Mouse (Mus musculus): ENCODE results near the gene Cldn9. TPM values are rescaled to one million over a fixed set of nuclear protein-coding genes. Genes with fewer than 3 reads are reported as not detected.

Gene Cldn9
- total RNA-seq (2015; ENCODE audit: low replicate concordance) (not detected in 2 replicates), total RNA-seq (2017; ENCODE audit: low replicate concordance) (not detected in 2 replicates)

GRCm38 (mm10) chr17:23683856-23684672, at the start of gene Cldn9:
Gene Cldn9, minus strand, starts transcription at chr17:23684026.
- ATAC-seq (replicated peaks; ENCODE audit: low FRiP score, poor library complexity, severe bottlenecking) = no peak

DNA sequence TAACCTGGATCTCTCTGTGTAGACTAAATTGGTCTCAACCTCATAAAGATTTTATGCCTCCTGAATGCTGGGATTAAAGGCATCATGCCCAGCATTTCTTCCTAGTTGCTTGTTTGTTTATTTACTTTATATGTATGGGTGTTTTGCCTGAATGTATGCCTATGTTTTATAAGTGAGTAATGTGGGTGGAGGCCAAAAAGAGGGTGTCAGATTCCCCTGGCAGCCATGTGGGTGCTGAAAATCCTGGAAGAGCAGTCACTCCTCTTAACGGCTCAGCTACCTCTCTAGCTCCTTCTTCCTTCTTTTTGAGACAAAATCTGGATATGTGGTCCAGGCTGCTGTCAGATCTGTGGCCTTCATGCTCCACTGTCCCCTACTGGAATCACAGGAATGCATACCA, 46.6 kb upstream of the Cldn9 start:
- no peak for ATAC-seq (replicated peaks; ENCODE audit: low FRiP score, poor library complexity, severe bottlenecking)

DNA sequence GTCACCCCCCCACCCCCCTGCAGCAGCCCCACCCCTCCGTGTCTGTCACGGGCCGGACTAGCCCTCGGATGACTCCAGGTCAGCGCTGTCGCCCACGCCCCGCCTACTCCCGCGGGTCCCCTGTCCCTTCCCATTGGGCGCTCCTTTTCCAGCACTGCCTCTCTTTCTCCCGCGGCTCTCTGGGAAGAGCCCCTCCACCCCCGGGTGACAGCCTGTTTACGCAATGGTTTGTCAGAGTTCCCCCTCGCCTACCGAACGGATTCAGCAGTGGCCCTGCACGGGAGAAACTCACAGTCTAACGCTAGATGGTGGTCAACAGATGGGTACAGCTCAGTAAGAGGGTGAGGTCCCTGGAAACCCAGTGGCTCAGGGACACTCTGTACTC, 42.9 kb upstream of the Cldn9 start:
- peak; percentile 63 for ATAC-seq (replicated peaks; ENCODE audit: low FRiP score, poor library complexity, severe bottlenecking)

DNA sequence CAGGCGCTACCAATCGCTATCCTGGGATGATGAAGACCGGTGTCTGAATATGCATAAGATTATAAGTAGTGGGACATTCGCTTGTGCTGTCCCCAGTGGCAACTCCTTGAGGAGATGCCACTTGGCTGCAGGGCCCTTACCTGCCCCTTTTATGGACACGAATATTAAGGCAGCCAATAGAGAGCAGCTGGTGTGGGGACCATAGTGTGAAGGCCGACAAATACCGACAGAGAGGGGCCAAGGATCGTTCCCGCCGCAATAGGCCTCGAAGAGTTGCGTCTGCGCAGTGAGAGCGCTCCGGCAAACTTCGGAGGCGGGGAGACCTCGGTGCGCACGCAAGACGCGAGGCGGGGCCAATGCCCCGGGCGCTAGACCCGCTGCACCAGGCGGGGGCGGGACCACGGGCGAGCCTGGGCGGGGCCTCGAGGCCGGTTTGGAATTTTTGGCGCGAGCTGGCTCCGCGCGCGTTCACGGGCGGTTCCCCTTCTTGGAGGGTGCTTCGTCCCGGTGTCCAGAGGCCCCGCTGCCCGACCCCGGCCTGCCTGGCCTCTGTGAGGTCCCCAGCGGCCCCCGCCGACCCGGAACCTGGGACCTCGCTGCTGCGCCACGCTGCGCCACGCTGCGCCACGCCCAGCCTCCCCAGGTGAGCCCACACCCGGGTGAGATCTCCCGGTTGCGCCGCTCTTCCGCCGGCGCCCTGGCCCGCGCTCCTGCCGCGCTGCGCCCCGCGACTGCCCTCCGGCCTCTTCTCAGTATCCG, 42.4 kb upstream of the Cldn9 start, which contains the start of gene Pkmyt1:
Gene Pkmyt1 (plus strand): TSS at position 338 of the 759 bp plus-strand sequence.
- ATAC-seq (replicated peaks; ENCODE audit: low FRiP score, poor library complexity, severe bottlenecking) = peak; percentile 93

- ATAC-seq (replicated peaks; ENCODE audit: low FRiP score, poor library complexity, severe bottlenecking) = no peak
Observed at GRCm38 (mm10) chr17:23725477-23725876, 41.7 kb upstream of the Cldn9 start.

DNA sequence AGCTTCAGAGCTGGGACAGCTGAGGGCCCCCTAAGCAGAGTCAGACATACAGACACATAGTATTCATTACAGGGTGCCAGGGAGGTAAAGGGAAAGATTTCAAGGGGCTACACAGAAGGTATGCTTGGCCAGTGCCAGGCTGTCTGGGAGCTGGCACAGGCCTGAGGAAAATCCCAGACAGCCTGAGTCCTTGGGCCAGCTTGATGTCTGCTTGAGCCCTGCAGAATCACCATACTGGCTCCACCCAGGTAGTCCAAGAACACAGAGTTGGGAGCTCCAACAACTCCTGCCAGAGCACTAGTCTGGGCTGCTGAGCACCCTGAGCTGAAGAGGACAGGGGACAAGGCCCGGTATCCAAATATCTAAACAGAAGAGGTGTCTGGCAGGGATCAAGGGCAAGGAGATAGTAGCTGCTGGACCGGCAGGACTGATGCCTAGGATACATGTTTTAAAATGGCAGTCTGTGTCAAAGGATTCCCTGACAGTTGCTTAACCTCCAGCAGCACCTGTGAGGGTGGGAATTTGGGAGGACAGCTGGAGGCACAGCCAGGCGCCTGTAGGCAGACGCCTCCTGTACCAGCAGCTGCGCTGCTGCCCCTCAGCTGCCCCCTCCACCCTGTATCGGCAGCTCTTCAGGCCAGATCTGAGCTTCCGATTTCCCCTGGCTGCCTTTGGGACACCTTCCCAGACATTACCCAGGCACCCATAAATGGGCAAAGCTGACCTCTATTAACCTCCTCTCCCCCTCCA, 38.7 kb upstream of the Cldn9 start, which contains the start of gene 1520401A03Rik:
Gene 1520401A03Rik (minus strand): TSS at position 408 of the 750 bp plus-strand sequence.
- ATAC-seq (replicated peaks; ENCODE audit: low FRiP score, poor library complexity, severe bottlenecking) = no peak

GRCm38 (mm10) chr17:23721886-23722285, 38.1 kb upstream of the Cldn9 start:
- no peak for ATAC-seq (replicated peaks; ENCODE audit: low FRiP score, poor library complexity, severe bottlenecking)

DNA sequence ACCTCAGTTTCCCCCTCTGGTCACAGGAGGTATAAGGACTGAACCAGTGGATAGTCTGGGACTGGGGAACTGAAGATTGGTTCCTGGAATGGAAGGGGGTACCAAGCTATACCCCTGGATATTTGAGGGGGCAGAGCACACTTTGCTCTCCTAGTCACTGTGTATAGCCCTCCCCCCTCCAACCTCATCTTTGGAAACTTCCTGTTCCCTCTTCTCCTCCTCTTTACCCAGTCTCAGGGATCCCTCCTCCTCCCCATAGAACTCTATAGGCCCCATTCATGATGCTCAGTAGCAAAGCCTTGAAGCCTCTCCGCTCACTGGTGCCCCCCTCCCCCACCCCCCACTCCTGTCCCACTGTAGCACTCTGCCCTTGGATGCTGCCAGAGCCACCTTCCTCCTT, 35.6 kb upstream of the Cldn9 start:
- no peak for ATAC-seq (replicated peaks; ENCODE audit: low FRiP score, poor library complexity, severe bottlenecking)

GRCm38 (mm10) chr17:23717003-23717402, 33.2 kb upstream of the Cldn9 start:
- no peak for ATAC-seq (replicated peaks; ENCODE audit: low FRiP score, poor library complexity, severe bottlenecking)

DNA sequence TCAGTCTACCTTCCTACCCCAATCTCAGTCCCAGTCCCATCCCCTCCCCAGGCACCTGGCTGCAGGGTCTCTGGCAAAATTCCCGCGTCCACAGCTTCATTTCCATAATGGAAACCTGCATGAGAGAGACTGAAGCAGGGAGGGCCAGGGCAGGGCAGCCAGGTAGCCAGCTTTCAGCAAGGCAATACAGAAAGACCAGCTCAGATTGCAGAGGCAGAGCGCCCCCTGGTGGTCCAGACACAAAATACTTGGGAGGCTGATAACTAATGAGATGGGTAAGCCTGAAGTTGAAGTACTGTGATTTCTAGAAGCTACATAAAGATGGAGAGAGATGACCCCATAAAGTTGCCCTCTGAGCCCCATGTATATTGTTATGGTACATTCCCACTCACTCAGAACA, 22.4 kb upstream of the Cldn9 start:
- peak; percentile 74 for ATAC-seq (replicated peaks; ENCODE audit: low FRiP score, poor library complexity, severe bottlenecking)

DNA sequence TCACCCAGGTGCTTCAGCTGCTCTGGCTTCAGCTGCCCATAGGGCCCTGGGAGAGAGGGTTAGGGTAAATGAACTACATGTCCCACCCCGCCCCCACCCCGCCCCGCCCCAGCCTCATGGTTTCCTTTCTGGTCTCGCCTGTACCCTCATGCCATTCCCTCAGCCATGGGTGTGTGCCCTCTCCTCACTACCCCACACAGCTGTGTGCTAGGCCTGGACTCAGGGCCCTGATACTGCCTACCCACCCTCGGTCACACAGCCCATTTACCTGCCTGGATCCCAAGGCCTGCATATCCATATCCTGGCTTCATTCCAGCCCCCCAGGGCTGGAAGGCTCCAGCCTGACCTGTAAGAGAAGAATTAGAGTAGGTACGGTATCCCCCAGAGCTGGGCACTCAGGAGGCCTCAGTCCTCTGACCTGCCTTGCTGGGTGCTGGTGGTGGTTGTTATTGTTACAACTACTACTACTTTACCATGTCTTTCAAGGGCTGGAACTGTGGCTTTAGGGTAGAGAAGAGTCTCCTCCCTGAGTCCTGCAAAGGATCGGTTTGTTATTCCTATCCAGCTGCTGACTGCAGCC, 21.8 kb upstream of the Cldn9 start:
- no peak for ATAC-seq (replicated peaks; ENCODE audit: low FRiP score, poor library complexity, severe bottlenecking)

GRCm38 (mm10) chr17:23704741-23705140, 20.9 kb upstream of the Cldn9 start:
- ATAC-seq (replicated peaks; ENCODE audit: low FRiP score, poor library complexity, severe bottlenecking) = no peak

- no peak for ATAC-seq (replicated peaks; ENCODE audit: low FRiP score, poor library complexity, severe bottlenecking)
Observed at GRCm38 (mm10) chr17:23703301-23703700, 19.5 kb upstream of the Cldn9 start.

DNA sequence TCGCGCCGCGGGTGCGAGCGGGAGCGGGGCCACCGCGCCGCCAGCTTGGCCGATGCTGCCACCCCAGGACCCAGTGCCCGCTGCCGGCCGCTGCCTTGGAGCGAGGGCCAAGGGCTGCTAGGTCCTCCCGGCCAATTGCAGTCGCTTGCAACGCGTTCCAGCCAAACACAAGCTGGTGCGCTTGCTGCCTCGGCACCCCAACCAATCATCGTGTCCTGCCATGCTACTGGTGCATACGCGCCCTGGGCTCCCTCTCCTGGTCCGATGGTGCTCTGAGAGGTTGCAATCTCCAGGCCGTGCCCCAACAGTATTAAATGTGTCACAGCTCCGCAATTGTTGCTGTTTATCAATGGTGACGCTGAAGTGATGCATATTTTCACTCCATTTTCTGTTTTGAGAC, 16.3 kb upstream of the Cldn9 start:
- ATAC-seq (replicated peaks; ENCODE audit: low FRiP score, poor library complexity, severe bottlenecking) = peak; percentile 84

DNA sequence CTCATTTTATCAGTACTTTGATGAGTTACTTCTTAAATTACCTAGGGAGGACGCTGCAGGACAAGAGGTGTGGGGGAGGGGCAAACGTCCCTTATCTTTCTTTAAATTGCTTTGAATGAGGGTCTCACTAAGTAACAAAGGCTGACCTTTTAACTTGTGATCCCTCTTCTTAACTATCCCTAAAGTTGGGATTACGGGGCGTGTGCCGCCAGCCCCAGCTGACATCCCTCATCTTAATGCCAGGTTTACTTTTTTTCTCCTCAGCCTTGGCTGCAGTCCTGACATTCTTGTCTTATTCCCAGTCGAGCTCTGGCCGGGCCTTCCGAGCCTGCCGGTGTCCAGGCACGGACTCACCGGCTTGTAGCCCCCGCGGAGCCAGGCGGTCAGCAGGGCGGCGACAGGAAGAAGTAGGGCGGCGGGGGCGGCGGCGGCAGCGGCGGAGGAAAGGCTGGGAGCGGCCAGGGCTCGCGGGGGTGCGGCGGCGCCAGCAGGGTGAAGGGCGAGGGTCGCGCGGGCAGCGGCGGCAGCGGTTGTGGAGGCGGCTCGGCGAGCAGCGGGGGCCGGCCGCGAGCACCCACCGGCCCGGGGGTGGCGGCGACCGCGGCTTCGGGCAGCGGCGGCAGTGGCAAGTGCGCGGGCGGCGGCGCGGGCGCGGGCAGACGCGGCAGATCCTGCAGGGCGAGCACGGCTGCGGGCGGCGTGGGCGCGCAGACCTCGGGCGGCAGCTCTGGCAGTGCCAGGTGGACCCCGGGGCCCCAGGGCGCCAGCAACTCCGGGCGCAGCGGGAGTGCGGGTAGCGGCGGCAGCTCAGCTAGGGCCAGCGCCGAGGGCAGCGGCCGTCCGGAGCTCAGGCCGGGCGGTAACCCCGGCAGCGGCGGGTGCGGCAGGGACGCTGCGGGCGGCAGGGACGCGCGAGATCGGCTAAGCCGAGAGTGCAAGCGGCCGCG, 15.6 kb upstream of the Cldn9 start:
- peak; percentile 46; the same call in 1 of the 2 replicates for ATAC-seq (replicated peaks; ENCODE audit: low FRiP score, poor library complexity, severe bottlenecking)

DNA sequence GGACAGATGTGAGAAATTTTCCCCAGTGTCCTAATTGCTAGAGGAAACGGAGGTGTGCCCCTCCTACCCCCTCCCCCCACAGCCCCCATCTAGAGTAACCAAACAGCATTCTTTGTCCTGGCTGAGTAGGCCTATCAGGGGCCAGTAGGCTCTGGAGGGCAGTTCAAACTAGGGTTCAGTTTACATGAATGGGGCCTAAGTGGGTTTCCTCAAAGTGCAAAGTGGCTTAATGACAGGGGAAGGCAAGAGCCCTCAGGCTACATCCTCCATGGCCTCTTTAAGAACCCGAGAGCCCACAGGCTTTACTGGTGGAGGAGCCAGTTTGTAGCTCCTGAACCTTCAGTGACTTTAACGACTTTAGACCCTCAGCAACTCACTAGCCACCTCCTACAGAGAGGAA, 12.0 kb upstream of the Cldn9 start:
- no peak for ATAC-seq (replicated peaks; ENCODE audit: low FRiP score, poor library complexity, severe bottlenecking)

DNA sequence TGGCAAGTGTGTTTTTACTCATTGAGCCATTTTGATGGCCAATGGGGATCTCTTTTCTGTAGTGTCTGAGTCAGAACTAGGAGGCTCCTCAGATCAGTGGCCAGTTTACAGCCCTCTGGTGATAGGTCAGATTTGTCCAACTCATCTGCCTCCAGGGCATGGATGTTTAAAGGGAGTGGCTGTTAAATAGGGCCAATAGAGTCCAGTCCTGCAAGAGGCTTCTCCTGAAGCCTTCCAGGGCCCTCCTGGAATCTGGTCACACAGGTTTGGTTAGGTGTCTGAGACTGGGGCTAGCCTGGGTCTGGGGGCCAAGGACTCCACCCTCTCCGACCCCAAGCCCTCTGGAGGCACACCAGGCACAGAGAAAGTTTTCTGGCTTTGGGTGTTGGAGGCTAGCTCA, 10.7 kb upstream of the Cldn9 start:
- ATAC-seq (replicated peaks; ENCODE audit: low FRiP score, poor library complexity, severe bottlenecking) = no peak

DNA sequence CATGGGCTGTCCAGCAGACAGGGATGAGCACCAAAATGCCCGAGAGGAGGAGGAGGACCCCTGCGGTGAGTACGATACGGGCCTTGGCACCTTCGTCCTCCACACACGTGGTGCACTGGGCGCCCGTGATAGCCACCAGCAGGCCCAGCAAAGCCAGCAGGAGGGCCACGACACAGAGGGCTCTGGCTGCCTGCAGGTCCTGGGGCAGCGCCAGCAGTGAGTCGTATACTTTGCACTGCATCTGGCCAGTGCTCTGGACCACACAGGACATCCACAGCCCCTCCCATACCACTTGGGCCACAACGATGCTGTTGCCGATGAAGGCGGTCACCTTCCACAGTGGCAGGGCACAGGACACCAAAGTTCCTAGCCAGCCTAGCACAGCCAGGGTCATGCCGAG, 600 bp downstream of the Cldn9 start:
- ATAC-seq (replicated peaks; ENCODE audit: low FRiP score, poor library complexity, severe bottlenecking) = no peak; the same call in 1 of the 2 replicates

GRCm38 (mm10) chr17:23682530-23682929, 1.3 kb downstream of the Cldn9 start:
- no peak for ATAC-seq (replicated peaks; ENCODE audit: low FRiP score, poor library complexity, severe bottlenecking)

Measured in erythroid progenitor cell, adult 5-6 weeks (primary cell).